Mouse (Mus musculus) cortical plate, adult 2 months (tissue): ENCODE measurements at regions not wholly inside any gene's neighbourhood (a gene's known extent, or its start where the extent isn't known, plus 50 kb on each side); places are given as distances from the start of the nearest gene placed in this dataset.

Experiments used
- CTCF ChIP-seq: fragments of 200-500 bp; IDR thresholded peaks from 2 replicates; pipeline ENCODE4 v1.5.1; 2011; ENCODE audit warnings: mild to moderate bottlenecking, control low read depth, low read length; ENCODE audit not compliant: insufficient read depth; ENCODE audit errors: extremely low read depth
- POLR2A ChIP-seq: fragments of 200-500 bp; IDR thresholded peaks from 2 replicates; pipeline ENCODE4 v1.6.1; 2011; ENCODE audit warnings: mild to moderate bottlenecking, low read length, control low read depth; ENCODE audit not compliant: insufficient read depth; ENCODE audit errors: extremely low read depth

- TF ChIP-seq CTCF (no peak), POLR2A (no peak)
Measured at GRCm38 (mm10) chr3:54580339-54580738, 112.3 kb upstream of the Supt20 start.
